Mouse (Mus musculus): Measurements from ENCODE around the gene Rassf1. TPM values are rescaled to one million over a fixed set of nuclear protein-coding genes. Genes with fewer than 3 reads are reported as not detected.
"Not testable (repeated sequence)": the region's sequence is repeated elsewhere in the genome, so short reads cannot be mapped to it uniquely, and the experiment has no call there.

Gene Rassf1
- total RNA-seq, 2 experiments from 2014 or later, result 23.6 to 27.7 TPM

- DNase-seq, result no peak
Observed at GRCm38 (mm10) chr9:107556346-107556745, 5.0 kb downstream of the Rassf1 start.

GRCm38 (mm10) chr9:107563029-107563581 is 11.8 kb downstream of the Rassf1 start, which contains the start of gene Tusc2:
TSS of gene Tusc2 (plus strand) at chr9:107563255.
- DNase-seq, result peak; percentile 96

GRCm38 (mm10) chr9:107565556-107565955 is 14.2 kb downstream of the Rassf1 start:
- not testable (repeated sequence) for DNase-seq

GRCm38 (mm10) chr9:107566041-107566709 is 14.8 kb downstream of the Rassf1 start:
- DNase-seq, result peak; percentile 92

GRCm38 (mm10) chr9:107566855-107567254 is 15.5 kb downstream of the Rassf1 start:
- peak; percentile 49 for DNase-seq

- DNase-seq, result peak; percentile 59
Observed at GRCm38 (mm10) chr9:107567702-107568319, 16.5 kb downstream of the Rassf1 start, which contains the start of gene Hyal2. TSS of gene Hyal2 (plus strand) at chr9:107567945.

GRCm38 (mm10) chr9:107568331-107569261 is 17.2 kb downstream of the Rassf1 start:
- DNase-seq, result peak; percentile 91

GRCm38 (mm10) chr9:107569270-107569669 is 17.9 kb downstream of the Rassf1 start:
- DNase-seq, result no peak

- DNase-seq, result no peak
Observed at GRCm38 (mm10) chr9:107570016-107570415, 18.7 kb downstream of the Rassf1 start.

- no peak for DNase-seq
Observed at GRCm38 (mm10) chr9:107570845-107571244, 19.5 kb downstream of the Rassf1 start.

GRCm38 (mm10) chr9:107571534-107572326 is 20.4 kb downstream of the Rassf1 start:
- no peak for DNase-seq

- DNase-seq, result no peak
Observed at GRCm38 (mm10) chr9:107572327-107572662, 20.9 kb downstream of the Rassf1 start.

- DNase-seq, result not testable (repeated sequence)
Observed at GRCm38 (mm10) chr9:107573774-107574173, 22.4 kb downstream of the Rassf1 start.

GRCm38 (mm10) chr9:107575579-107576356 is 24.4 kb downstream of the Rassf1 start:
- DNase-seq, result no peak

GRCm38 (mm10) chr9:107576357-107577107 is 25.2 kb downstream of the Rassf1 start, which contains the start of gene Hyal1:
TSS of gene Hyal1 (plus strand) at chr9:107576927.
- peak; percentile 95 for DNase-seq

- DNase-seq, result peak; percentile 43
Observed at GRCm38 (mm10) chr9:107577871-107578270, 26.5 kb downstream of the Rassf1 start.

GRCm38 (mm10) chr9:107578587-107578986 is 27.2 kb downstream of the Rassf1 start, which contains the start of gene Naa80:
TSS of gene Naa80 (plus strand) at chr9:107578887.
- no peak for DNase-seq

GRCm38 (mm10) chr9:107579023-107579900 is 27.9 kb downstream of the Rassf1 start:
- DNase-seq, result no peak

Measured in adrenal gland, postnatal 10 days (tissue).